Mouse (Mus musculus) ES-E14 (cell line): Measurements from ENCODE around the gene Pcsk4. TPM values are rescaled to one million over a fixed set of nuclear protein-coding genes. Genes with fewer than 3 reads are reported as not detected.
A peak's percentile ranks its signal among the peaks of the same experiment; 100 is the strongest.

Source experiments
- DNase-seq: peaks from one replicate; pipeline ENCODE4 v3.0.0-alpha.2; 2013; ENCODE audit warnings: low read depth, low spot score
- H3K27ac ChIP-seq: 2 replicates; pipeline ENCODE4 v1.5.1; 2012; ENCODE audit warnings: low read depth, mild to moderate bottlenecking, low read length, moderate library complexity, mixed read lengths; ENCODE audit not compliant: poor library complexity, insufficient read depth, severe bottlenecking
- H3K36me3 ChIP-seq: 2 replicates; pipeline ENCODE4 v1.6.1; 2012; ENCODE audit warnings: mild to moderate bottlenecking, low read length, moderate library complexity, mixed read lengths; ENCODE audit not compliant: control insufficient read depth, poor library complexity, insufficient read depth, severe bottlenecking
- H3K4me1 ChIP-seq, 2 experiments: fragments of 150-350 bp in 1 of 2; sonication (generic) in 1 of 2; 2 replicates each; pipeline ENCODE4 v1.6.1; 2012; ENCODE audit warnings: low read length in 2 of 2, mild to moderate bottlenecking in 1 of 2, mixed read lengths in 1 of 2; ENCODE audit not compliant: control insufficient read depth in 2 of 2, insufficient read depth in 2 of 2, poor library complexity in 1 of 2
- H3K4me3 ChIP-seq, 2 experiments: fragments of 150-350 bp in 1 of 2; sonication (generic) in 1 of 2; 2 replicates each; pipeline ENCODE4 v1.5.1; 2012; ENCODE audit warnings: low read length in 2 of 2, low read depth in 1 of 2, mild to moderate bottlenecking in 1 of 2, mixed read lengths in 1 of 2; ENCODE audit not compliant: insufficient read depth in 1 of 2, poor library complexity in 1 of 2, severe bottlenecking in 1 of 2
- H3K9ac ChIP-seq: 2 replicates; pipeline ENCODE4 v1.6.1; 2012; ENCODE audit warnings: low read depth, mild to moderate bottlenecking, low read length, mixed read lengths; ENCODE audit not compliant: poor library complexity, insufficient read depth, severe bottlenecking
- H3K9me3 ChIP-seq: fragments of 150-350 bp; sonication (generic); 2 replicates; pipeline ENCODE4 v1.6.1; 2012; ENCODE audit warnings: low read depth, mild to moderate bottlenecking, low read length; ENCODE audit not compliant: control insufficient read depth, insufficient read depth
- CHD2 ChIP-seq: IDR thresholded peaks from 2 replicates; pipeline ENCODE4 v1.6.1; 2014; ENCODE audit warnings: mild to moderate bottlenecking, low read depth, low read length, inconsistent platforms
- HCFC1 ChIP-seq: IDR thresholded peaks from 2 replicates; pipeline ENCODE4 v1.6.1; 2012; ENCODE audit warnings: low read length, inconsistent platforms, borderline replicate concordance; ENCODE audit not compliant: insufficient read depth
- MAFK ChIP-seq: IDR thresholded peaks from 2 replicates; pipeline ENCODE4 v1.6.1; 2014; ENCODE audit warnings: mild to moderate bottlenecking, low read depth, low read length, inconsistent platforms; ENCODE audit not compliant: insufficient read depth
- ZC3H11A ChIP-seq: IDR thresholded peaks from 2 replicates; pipeline ENCODE4 v1.6.1; 2012; ENCODE audit warnings: low read depth, mild to moderate bottlenecking, inconsistent platforms, low read length, borderline replicate concordance
- ZNF384 ChIP-seq: IDR thresholded peaks from 2 replicates; pipeline ENCODE4 v1.6.1; 2012; ENCODE audit warnings: low read depth, low read length, inconsistent platforms
- in situ Hi-C, 2 experiments: fragments of 600-800 bp; cut with MboI; formaldehyde crosslinking; loops; one replicate each; pipeline ENCODE4 v1.15.1; 2025; ENCODE audit warnings: low sequenced_read_pairs in 2 of 2, inconsistent platforms in 1 of 2; ENCODE audit not compliant: unreplicated experiment in 2 of 2
- total RNA-seq: library from RNA; depleted of rRNA; stranded (reverse); fragments of 300-350 nt; gene quantifications from 2 replicates; pipeline ENCODE4 v1.2.3, GENCODE M21; 2012

Pcsk4 gene
- total RNA-seq, 1 experiment = 1.4 TPM

GRCm38 (mm10) chr10:80332525-80332989 is 3.3 kb upstream of the Pcsk4 start:
- no peak overlapping the region for H3K4me3 ChIP-seq
- no peaks in the 10 kb centered on the region for H3K9me3 ChIP-seq
- H3K9ac ChIP-seq = no peak overlapping the region
- peaks cover 4% of the 10 kb centered on the region; the same call in 1 of the 2 replicates for H3K36me3 ChIP-seq
- H3K4me1 ChIP-seq = peaks cover 2 to 25% of the 10 kb centered on the region in 2 experiments; a peak in 3 of 4 replicates
- no peak for DNase-seq
- TF ChIP-seq HCFC1 (no peak), CHD2 (no peak), ZNF384 (no peak), ZC3H11A (no peak), MAFK (no peak)
- H3K27ac ChIP-seq = no peak overlapping the region
- in situ Hi-C loops = no loop called here

- Histone ChIP-seq H3K9ac (no peak overlapping the region), H3K9me3 (no peaks in the 10 kb centered on the region), H3K4me1 (peaks cover 2 to 25% of the 10 kb centered on the region in 2 experiments; a peak in 3 of 4 replicates), H3K27ac (no peak overlapping the region), H3K4me3 (no peak overlapping the region), H3K36me3 (peaks cover 4% of the 10 kb centered on the region; the same call in 1 of the 2 replicates)
- TF ChIP-seq CHD2 (no peak), ZC3H11A (no peak), ZNF384 (no peak), MAFK (no peak)
- no peak for DNase-seq
- in situ Hi-C loops = no loop called here
Measured at GRCm38 (mm10) chr10:80331636-80332524, 2.6 kb upstream of the Pcsk4 start.

- H3K9ac ChIP-seq = no peak overlapping the region
- no peak for DNase-seq
Measured at GRCm38 (mm10) chr10:80330888-80331287, 1.6 kb upstream of the Pcsk4 start.

GRCm38 (mm10) chr10:80330084-80330483 is 786 bp upstream of the Pcsk4 start:
- Histone ChIP-seq H3K4me1 (peaks cover 0 to 21% of the 10 kb centered on the region in 2 experiments; a peak in 2 of 4 replicates), H3K36me3 (no peaks in the 10 kb centered on the region; the same call in 1 of the 2 replicates), H3K9ac (peak overlapping the region; percentile 82), H3K9me3 (no peaks in the 10 kb centered on the region), H3K27ac (no peak overlapping the region), H3K4me3 (peak overlapping the region; percentile 76 to 93)
- TF ChIP-seq MAFK = no peak
- TF ChIP-seq CHD2 = no peak
- in situ Hi-C loops = no loop called here
- DNase-seq = no peak

More at GRCm38 (mm10) chr10:80330888-80331287, 1.6 kb upstream of the Pcsk4 start:
- Histone ChIP-seq H3K9me3 (no peaks in the 10 kb centered on the region), H3K4me1 (peaks cover 0 to 25% of the 10 kb centered on the region in 2 experiments; a peak in 3 of 4 replicates), H3K4me3 (peak overlapping the region in 1 of 2 experiments; percentile 93; a peak in 1 of 4 replicates), H3K27ac (no peak overlapping the region), H3K36me3 (peaks cover 4% of the 10 kb centered on the region; the same call in 1 of the 2 replicates)
- in situ Hi-C loops = no loop called here
- TF ChIP-seq MAFK = no peak
- no peak for TF ChIP-seq HCFC1
- no peak for TF ChIP-seq CHD2
- no peak for TF ChIP-seq ZC3H11A
- no peak for TF ChIP-seq ZNF384
